Mouse (Mus musculus): ENCODE measurements at regions not wholly inside any gene's neighbourhood (a gene's known extent, or its start where the extent isn't known, plus 50 kb on each side); places are given as distances from the start of the nearest gene placed in this dataset.

- intact Hi-C loops (cut with DNase I) = no loop called here
- DNase-seq = no peak
Measured at GRCm38 (mm10) chr12:13106931-13107330, 142.1 kb downstream of the Ddx1 start.

GRCm38 (mm10) chr12:13100505-13101354, 148.3 kb downstream of the Ddx1 start:
- no peak for DNase-seq
- intact Hi-C loops (cut with DNase I) = no loop called here

- no peak for DNase-seq
- intact Hi-C loops (cut with DNase I) = no loop called here
Measured at GRCm38 (mm10) chr12:13094111-13094851, 152.6 kb upstream of the Mycn start.

DNA sequence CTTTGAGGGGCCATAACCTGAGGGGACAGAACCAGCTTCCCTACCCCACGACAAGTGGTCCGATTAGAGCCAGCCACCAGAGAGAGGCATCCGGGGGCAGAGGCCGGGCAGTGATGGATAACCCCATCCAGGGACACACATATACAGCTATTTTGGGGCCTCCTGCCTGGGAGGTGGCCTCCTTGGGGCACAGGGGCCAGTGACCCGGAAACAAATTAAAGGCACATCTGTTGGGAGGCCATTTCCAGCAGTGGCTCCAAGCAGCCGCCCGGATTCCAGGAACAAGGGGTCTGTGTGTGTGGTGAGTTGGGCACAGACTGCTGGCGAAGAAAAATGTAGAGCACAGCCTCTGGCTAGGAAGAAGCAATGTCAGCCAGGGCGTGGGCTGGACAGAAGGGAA, 144.2 kb upstream of the Mycn start:
- intact Hi-C loops (cut with DNase I) = no loop called here
- DNase-seq = no peak

DNA sequence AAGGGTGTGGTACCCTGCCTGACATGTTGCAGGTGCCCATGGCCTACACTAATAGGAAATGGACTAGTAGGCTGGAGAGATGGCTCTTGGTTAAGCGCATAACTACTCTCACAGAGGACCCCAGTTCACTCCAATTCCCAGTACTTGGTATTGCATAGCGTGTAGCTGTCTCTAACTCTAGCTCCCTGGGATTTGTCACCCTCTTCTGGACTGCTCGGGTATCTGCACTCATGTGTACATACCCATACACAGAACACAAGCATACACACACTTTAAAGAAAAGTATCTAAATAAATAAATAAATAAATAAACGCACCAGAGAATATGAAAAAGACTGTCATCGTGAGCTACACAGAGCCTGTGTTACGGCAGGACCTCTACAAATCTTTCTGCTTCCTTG, 143.8 kb upstream of the Mycn start:
- intact Hi-C loops (cut with DNase I) = no loop called here
- DNase-seq = no peak

- DNase-seq = peak; percentile 63 to 74
- intact Hi-C loops (cut with DNase I) = no loop called here
Measured at GRCm38 (mm10) chr12:13083337-13084054, 141.8 kb upstream of the Mycn start.

DNA sequence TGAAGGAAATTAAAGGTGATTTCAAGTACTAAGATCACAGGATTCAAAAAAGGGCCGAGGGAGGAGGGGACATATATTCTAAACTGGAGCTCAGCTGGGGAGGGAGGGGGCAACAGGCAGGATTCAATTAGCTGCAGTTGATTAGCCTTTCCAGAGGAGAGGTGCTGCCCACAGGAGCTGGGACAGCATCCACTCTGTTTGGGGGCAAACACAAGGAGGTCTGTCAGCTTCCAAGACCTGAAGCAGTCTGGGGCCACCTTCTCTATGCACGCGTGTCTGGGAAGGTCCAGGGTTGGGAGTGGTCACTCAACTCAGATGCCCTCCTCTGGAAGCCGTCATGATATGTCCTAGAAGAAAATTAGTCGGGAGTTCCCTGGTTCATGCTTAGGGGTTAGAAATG, 139.1 kb upstream of the Mycn start:
- intact Hi-C loops (cut with DNase I) = no loop called here

GRCm38 (mm10) chr12:13079832-13080231, 138.1 kb upstream of the Mycn start:
- DNase-seq = no peak
- intact Hi-C loops (cut with DNase I) = no loop called here

More for the DNA sequence above, 139.1 kb upstream of the Mycn start:
- no peak for DNase-seq

DNA sequence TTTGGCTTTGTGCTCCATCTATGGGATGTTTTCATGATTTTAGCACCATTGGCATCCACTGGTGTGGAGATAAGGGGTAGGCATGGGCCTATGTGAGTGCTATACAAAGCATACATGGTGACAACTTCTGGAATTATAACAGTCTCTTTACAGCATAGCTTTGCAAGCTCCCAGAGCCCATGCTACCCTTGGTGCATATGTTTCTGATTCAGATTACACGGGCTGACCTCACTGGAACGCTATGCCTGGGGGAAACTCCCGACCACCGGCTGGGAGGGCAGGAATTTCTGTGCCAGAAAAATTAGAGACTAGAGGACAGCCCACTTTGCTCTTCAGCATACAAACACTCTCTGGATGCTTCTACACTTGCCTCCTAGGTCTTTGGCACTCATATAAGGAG, 136.0 kb upstream of the Mycn start:
- DNase-seq = peak in 1 of 2 experiments; percentile 6
- intact Hi-C loops (cut with DNase I) = no loop called here

DNA sequence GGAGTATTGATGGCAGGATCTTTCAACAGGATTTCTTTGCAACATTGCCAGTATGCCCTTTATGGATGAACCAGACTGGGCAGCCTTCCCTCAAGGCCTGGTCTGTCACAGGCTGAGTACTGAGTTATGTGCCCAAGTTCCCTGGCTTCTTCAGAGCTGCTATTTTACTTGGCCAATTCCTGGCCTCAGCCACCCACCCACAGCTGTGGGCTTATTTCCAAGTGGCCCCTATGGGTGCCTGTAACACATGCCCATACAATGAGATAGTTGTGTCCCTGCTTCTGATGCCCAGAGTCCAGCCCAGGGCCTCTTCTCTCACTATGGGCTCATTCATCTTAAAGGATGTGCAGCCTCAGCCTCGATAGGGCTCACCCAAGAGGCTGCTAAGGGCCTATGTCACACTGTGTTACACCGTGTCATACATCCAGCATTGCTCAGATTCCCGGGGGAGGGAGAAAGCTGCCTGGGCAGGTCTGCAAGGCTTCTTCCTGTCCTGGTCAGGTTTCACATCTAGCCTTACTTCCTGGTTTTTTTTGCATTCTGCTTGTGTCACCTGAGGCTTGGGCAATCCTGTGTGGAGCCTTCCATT, 135.1 kb upstream of the Mycn start:
- intact Hi-C loops (cut with DNase I) = no loop called here
- no peak for DNase-seq

DNA sequence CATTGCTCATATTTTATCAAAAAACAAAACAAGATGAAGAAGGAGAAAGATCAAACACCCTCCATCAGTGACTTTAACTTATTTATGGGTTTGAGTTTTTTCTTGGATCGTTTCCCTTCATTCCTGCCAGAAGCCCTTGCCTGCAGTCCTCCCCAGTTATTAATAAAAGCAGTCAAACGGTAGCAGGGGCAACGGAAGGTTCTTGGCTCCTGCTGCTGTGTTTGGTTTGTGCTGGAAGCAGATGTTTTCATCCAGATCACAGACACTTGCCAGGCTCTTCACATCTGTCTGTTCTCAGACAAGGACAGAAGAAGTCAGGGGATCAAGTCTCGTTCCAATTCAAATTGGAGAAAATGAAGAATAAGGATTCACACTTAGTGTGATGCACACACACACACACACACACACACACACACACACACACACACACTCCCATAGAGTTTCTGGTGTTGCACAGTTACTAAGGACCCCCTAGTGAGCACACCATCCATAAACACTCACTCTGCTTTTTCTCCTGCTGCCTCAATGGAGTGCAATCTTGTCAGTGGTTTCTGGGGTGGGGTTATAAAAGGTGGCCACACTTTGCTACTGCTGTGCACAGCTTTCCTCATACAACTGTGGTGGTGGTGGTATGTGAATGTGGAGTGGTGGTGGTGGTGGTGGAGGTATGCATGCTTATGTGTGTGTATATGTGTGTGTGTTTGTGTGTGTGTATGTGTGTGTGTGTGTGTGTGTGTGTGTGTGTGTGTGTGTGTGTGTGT, 131.6 kb upstream of the Mycn start:
- DNase-seq = no peak
- intact Hi-C loops (cut with DNase I) = no loop called here

GRCm38 (mm10) chr12:13067295-13067694, 125.6 kb upstream of the Mycn start:
- intact Hi-C loops (cut with DNase I) = no loop called here
- no peak for DNase-seq

DNA sequence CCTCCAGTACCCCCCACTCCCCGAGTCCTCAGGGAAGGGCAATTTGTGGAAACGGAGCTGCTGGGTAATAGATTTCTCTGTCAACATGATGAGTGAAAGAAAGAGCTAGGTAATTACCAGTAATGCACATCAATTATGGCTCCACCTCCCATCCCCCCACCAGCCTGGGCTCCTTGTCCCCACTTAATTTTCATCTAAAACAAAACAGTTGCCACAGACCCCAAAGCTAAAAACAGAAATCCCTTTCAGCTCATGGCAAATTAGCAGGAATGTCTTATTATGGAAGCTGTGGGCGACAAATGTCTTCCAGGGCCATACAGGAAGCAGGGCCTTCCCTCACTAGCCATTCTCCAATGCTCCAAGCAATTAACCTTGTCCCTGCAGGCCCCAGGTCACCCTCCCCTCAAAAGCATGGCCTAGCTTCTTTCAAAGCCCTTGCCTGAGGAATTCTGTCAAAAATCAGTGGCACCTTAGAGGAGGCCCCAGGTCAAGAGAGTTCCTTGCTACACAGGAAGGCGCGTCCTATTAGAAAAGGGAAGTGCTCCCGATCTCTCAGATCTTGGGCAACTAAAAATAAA, 125.0 kb upstream of the Mycn start:
- intact Hi-C loops (cut with DNase I) = no loop called here
- DNase-seq = no peak

DNA sequence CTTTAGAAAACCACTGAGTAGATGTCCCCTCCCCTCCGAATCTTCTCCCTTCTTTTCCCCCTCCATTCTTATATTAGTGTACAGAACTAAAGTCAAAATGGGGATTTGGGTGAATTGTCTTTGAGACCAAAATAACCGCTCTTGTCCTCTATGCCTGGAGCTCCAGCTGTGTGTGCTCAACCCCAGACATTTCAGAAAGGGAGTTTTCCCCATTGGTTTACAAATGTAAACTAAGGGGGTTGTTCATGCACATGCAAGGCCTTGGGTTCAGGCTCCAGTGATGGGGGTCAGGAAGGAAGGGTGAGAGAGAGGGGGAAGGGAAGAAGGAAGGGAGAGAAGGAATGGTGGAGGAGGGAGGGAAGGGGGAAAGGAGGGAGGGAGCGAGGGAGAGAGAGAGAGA, 117.8 kb upstream of the Mycn start:
- DNase-seq = no peak
- intact Hi-C loops (cut with DNase I) = no loop called here

DNA sequence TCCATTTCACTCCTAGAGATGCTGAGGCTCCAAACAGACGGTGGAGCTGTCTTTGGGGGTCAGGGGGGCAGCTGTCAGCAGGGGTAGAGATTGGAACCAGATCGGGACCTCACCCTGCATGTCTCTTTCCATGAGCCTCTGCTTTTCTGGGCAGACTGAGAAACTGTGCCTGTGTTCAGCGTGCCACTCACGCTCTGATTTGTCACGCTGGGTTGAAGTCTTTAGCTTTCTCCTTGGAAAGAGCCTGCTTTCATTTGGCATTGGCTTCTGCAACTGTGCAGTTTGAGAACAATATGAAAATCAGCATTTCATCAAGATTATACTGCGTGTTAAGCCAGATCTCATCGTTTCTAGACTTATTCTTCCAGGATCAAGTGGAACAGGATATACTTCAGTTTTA, 114.5 kb upstream of the Mycn start:
- intact Hi-C loops (cut with DNase I) = no loop called here
- no peak for DNase-seq

DNA sequence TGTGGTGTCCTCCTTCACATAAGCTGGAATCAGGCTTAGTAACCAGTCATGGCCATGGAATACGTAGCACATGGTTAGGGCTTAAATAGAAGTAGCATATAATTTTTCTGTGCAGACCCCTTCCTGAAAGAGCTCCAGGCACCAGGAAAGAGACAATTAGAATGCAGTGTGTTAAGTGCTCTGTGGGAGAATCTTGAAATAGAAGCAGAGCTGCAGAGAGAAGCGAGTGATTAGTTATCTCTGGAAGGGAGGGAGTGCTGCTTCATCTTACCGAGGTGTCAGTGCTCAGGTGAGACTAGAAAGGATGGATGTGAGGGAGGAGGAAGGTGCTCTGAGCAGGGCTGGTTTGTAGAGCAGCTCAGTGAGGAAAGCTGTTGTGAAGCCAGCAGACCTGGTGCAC, 112.9 kb upstream of the Mycn start:
- intact Hi-C loops (cut with DNase I) = no loop called here

DNA sequence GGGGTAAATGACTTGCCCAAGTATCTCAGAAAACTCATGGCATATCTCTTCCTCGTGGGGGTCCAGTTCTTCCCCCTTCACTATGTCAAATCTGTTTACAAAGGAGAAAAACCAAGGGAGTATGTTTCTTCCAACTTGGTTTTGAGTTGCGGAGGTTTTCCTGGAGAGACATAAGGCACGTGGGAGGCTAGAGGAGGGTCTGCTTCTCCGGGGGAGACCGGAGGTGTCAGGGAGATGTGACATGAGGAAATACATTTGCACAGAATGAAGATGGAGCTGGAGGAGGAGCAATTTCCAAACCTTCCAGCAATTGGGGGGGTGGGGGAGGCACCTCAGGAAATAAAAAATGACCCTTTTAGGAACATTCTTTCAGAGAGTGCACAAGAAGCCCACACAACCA, 112.0 kb upstream of the Mycn start:
- DNase-seq = no peak
- intact Hi-C loops (cut with DNase I) = no loop called here

More for the DNA sequence above, 112.9 kb upstream of the Mycn start:
- no peak for DNase-seq

DNA sequence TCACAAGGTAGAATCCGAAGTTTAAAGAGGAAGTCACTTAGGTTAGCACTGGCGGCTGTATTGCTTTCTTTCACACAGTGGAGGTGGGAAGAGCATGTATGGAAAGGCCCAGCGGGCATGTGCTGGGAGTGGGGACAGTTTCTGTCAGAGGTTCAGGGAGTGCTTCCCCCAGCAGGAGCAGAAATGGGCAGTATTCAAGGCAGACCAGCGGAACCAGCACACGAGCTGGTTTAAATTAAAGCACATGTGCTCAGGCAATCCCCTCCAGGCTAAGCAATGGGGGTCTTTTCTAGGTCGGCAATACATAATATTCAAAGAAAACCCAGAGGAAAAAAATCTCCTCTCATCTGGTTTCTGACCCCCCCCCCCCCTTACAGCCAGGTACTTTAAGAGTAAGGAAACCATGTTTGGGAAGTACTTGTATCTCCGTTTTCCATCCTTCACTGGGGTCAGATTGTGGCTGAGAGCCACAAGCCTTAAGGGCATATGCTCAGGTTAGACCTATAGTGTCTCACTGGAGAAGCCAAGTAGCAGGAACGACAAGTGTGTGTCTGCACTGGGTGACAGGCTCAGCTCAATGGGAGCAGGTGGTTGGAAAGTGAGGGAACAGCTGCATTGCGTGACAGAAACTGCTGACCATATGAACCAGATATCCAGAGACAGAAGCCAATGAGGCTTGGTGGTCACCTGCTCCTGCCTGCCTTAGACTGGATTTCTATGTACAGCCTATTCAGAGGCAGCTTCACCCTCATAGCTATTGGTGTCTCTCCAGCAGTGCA, 111.3 kb upstream of the Mycn start:
- DNase-seq = no peak
- intact Hi-C loops (cut with DNase I) = no loop called here

DNA sequence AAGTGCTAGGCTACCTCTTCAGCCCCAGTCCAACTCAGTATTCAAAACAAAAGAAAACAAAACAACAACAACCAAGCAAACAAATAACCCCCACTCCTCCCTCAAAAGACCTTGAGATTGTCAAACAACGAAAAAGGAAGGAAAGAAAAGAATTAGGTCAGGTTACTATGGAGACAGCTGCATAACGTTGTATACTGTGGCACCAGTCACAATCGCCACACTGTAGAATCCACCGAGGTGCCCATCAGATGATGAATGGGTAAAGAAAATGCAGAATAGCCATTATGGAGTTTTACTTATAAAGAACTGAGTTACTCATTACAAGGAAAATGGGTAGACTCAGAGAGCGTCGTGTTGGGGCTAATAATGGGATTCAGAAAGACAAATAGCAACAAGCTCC, 110.5 kb upstream of the Mycn start:
- no peak for DNase-seq
- intact Hi-C loops (cut with DNase I) = no loop called here

Measured in heart, postnatal 10 days (tissue).